Mouse (Mus musculus): ENCODE data around the gene Gm13420.

- TF ChIP-seq POLR2A (IDR thresholded peaks at IDR 0.05; ENCODE audit: low read depth, low read length) (no peak), CTCF (IDR thresholded peaks at IDR 0.05; ENCODE audit: borderline replicate concordance, insufficient read depth, low read length) (no peak)
Observed at GRCm38 (mm10) chr2:29784290-29784689, 32.8 kb upstream of the Gm13420 start.

Measured in embryonic fibroblast, embryonic 13.5 days (primary cell).